Mouse (Mus musculus): ENCODE results near the gene Dnaaf2. TPM values are rescaled to one million over a fixed set of nuclear protein-coding genes. Genes with fewer than 3 reads are reported as not detected.

The Dnaaf2 gene
- total RNA-seq, 2 experiments from 2014 or later = 0.57 to 1.2 TPM

DNA sequence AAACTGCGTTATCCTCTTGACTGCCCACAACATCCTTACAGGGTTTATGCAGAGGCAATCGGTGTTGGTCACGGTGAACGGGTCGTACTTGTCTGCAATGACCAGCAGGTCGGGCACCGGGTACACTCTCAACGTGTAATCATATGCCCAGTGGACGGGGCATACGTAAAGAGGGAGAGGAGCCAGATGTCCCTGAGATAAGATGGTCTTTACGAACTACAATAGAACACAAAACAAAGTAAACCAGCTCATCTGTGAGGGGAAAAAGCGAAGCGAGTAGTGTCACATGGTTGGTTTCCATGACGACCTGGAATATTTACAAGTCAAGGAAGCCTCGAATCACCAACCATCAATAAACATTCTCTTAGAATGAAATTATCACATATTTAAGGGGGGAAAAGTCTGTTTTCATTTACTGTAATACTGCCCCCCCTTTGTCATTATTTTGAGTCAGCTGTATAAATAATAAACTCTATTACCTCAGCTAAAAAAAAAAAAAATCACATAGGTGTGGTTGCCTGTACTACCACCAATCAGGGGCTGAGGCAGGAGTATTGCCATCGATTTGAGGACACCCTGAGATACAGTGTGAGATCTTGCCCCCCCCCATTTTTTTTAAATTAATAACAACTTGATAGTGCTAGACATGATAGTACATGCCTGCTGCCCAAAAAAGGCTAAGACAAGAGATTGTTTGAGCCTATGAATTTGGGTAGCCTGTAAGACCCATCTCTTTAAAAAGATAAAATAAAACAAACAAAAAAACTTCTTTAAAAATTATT is 6.0 kb upstream of the Dnaaf2 start, which contains the start of gene Gm49384:
Gene Gm49384, minus strand, starts transcription at position 216 of the 782 bp plus-strand sequence.
- intact Hi-C loops (cut with DNase I) = no loop called here
- no peak for DNase-seq

DNA sequence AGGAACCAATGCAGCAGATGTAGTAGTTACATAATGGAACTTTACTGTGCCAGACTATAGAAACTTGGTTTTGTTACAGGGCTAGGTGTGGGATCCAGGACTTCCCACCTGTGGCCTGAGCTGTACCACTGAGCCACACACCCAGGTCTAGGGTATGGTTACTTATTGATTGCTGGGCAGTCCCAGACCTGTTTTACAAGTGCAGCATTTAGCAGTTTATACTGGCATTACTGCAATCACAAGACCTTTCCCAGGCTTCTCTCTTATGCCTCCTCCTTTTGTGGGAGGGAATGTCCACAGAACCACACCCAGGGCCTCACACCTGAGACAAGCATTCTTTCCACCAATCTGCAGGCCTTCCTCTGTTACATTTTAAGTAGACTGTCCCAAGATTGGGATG is 756 bp upstream of the Dnaaf2 start:
- no peak for DNase-seq
- intact Hi-C loops (cut with DNase I) = loop anchor here (5.0 to 10.0 kb wide), 2 partner anchors 98 to 386 kb away; partner anchors contain the start of genes Klhdc2 and Vcpkmt

DNA sequence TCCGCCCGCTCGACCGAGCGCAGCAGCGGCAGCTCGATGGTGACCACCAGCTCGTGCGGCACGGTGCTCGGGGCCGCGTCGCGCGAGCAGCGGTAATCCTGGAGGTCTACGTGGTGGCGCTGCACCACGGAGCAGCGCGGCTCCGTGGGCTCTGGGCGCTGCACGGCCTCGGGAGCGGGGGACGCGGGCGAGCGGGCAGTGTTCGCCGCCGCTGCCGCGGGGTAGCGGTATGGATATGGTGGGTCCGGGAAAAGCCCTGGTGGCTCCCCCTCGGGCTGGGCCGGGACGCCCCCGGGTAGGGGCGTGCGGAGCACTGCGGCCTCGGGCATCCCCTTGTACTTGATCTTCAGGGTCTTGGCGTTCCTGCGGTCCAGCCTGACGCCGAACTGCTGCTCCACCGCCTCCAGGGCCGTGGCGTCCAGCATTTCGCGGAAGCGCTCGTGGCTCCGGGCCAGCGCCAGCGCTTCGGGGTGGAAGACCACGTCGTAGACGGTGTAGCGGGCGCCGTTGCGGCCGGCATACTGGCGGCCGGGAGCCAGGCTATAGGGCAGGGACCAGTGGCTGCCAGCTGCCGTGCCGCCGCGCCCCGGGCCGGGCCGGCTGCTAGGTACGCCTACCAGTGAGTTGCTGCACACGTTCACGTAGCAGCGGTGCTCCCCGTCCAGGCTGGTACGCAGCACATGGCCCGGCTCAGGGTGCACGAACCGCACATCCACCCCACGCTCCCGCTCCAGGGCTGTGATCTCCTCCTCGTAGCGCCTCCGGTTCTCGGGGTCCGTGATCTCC is 658 bp downstream of the Dnaaf2 start:
- intact Hi-C loops (cut with DNase I) = loop anchor here (5.0 to 10.0 kb wide), 2 partner anchors 100 to 387 kb away; partner anchors contain the start of genes Klhdc2 and Vcpkmt
- DNase-seq = peak; percentile 60 to 74

DNA sequence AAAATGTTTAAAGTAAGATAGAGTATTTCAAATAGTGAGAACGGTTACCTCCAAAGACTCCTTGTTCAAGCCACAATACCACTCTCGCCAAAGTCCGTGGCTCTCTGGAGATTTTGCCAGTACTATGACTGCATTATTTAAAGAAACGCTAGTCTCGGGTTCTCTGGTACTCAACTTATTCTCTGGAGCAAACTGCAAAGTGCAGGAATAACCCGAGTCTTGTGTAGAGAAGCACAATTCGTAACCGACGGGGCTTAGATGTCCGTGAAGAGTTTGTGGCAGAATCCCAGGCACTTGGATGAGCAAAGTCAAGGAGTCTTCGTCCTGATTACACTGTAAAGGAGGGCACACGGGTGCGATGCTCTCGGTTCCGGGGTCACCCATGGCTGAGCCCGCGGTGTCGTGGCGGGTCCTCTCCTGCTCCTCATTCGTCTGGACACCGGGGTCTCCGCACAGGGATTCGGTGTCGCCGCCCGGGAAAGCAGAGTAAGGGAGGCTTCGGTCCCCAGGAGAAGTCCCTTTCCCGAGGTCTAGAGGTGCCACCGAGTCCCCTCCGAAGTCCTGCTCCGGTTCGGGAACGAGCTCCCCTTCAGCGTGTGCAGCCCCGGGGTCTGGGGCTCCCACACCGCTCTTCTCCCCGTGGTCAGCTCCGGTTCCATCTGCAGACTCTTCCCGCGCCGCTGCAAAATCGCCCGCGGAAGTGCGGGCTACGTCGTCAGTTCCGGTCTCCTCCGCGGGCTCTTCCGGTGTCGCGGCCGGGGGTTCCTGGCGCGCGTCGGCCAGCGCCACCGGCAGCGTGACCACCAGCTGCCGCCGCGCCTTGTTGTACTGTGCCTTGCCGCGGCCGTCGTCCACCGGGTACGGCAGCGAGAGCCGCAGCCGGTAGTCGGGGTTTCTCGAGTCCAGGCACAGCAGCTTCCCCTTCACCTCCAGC is 1.5 kb downstream of the Dnaaf2 start, which contains the start of gene Gm49383:
Gene Gm49383, minus strand, starts transcription at position 661 of the 934 bp plus-strand sequence.
- peak; percentile 76 to 84 for DNase-seq
- intact Hi-C loops (cut with DNase I) = loop anchor here (5.0 to 10.0 kb wide), 2 partner anchors 101 to 388 kb away; partner anchors contain the start of genes Klhdc2 and Vcpkmt

DNA sequence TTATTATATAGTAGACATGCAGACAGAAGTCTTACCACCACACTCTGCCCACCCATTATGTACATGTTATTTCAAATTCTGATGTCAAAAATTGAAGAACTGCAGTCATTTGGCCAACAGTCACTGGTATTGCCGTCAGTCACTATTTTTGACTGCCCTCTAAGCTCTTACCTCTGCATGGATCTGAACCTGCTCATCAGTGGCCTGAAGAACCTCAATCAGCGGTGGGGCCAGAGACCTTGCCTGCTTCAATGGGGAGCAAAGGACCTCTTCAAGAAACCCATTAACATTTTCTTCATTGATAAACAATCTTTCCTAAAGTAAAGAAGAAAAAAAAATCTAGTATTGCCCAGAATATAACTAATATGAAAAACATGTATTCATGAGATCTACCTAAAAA is 5.6 kb downstream of the Dnaaf2 start:
- intact Hi-C loops (cut with DNase I) = loop anchor here (10.0 kb wide), 1 partner anchor 392 kb away; the partner anchor contains the start of gene Vcpkmt
- no peak for DNase-seq

DNA sequence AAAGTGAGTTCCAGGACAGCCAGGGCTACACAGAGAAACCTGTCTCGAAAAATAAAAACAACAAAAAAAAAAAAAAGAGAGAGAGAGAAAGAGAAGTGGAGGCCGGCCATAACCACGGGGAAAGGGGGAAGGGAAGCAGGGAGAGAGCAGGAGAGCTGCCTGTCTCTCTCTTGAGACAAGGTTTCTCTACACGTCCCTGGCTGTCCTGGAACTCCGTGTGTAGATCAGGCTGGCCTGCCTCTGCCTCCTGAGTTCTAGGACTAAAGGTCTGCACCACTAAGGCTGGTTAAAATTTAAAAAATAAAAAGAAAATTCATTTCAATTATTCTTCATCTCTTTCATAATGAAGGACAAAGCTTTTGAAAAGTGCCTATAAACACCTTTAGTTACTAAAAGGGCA is 6.8 kb downstream of the Dnaaf2 start:
- intact Hi-C loops (cut with DNase I) = loop anchor here (10.0 kb wide), 1 partner anchor 393 kb away; the partner anchor contains the start of gene Vcpkmt
- DNase-seq = no peak

DNA sequence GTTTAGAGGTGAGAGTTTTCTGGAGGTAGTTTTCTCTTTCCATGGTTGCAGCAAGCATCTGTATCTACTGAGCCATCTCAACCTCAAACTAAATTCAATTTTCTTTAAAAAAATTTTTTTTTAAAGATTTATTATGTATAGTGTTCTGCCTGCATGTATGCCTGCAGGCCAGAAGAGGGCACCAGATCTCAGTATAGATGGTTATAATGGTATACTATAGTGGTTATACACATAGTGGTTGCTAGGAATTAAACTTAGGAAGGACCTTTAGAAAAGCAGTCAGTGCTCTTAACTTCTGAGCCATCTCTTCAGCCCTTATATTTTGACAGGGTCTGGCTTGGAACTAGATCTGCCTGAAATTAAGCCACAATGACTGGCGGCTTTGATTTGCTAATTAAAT is 7.7 kb downstream of the Dnaaf2 start:
- intact Hi-C loops (cut with DNase I) = loop anchor here (10.0 kb wide), 1 partner anchor 394 kb away; the partner anchor contains the start of gene Vcpkmt
- peak in 1 of 2 experiments; percentile 26 for DNase-seq

DNA sequence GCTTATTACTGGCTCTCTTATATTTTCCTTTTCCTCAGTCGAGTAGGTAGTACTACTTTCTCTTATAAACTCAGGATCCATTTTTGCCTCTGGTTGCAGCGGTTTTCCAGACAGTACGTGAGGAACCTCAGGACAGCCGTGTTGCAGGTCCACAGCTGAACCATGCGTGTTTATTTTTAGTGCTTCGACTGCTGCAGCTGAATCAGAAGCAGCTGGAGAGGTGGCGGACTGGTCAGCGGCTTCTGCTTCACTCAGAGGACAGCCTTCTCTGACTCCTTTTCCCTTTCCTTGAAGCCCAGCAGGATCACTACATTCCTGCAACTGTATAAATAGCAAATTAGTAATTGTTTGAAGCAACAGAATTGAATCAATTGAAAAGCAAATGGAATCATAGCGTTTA is 8.2 kb downstream of the Dnaaf2 start:
- no peak for DNase-seq

DNA sequence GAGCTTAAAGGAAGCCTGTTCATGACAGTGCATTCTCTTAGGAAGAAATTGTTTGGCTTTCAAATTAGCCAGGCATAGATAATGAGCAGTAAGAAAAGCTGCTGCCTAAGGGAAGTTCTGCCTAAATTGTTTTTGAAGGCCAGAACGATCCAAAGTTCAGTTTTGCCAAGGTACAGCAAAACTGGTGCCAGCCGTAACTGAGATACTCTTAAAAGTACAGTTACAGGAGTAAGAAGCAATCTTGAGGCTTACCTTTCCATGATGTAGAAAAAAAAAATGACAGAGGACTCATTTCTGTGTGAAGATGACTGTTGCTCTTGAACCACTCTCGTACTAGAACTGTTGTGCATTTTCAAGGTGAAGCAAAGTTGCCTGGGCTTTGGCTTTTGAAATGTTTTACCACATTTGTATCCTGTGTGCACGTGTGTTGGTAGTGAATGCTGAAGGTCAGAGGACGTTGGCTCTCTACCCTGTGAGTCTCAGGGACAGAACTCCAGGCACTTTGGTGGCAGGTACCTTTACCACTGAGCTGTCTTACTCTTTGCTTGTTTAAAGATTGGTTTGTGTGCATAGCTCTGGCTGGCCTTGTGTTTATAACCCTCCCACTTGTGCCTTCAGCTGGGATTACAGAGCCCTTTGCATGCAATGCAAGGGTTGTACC is 11.3 kb downstream of the Dnaaf2 start:
- DNase-seq = no peak
- intact Hi-C loops (cut with DNase I) = no loop called here

More for the DNA sequence above, 8.2 kb downstream of the Dnaaf2 start:
- intact Hi-C loops (cut with DNase I) = loop anchor here (10.0 kb wide), 1 partner anchor 395 kb away; the partner anchor contains the start of gene Vcpkmt

DNA sequence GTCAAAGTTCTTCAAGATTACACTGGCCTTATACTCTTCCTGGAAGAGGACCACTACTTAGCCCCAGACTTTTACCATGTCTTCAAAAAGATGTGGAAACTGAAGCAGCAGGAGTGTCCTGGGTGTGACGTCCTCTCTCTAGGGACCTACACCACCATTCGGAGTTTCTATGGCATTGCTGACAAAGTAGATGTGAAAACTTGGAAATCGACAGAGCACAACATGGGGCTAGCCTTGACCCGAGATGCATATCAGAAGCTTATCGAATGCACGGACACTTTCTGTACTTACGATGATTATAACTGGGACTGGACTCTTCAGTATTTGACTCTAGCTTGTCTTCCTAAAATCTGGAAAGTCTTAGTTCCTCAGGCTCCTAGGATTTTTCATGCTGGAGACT is 12.9 kb downstream of the Dnaaf2 start:
- intact Hi-C loops (cut with DNase I) = no loop called here
- DNase-seq = no peak

DNA sequence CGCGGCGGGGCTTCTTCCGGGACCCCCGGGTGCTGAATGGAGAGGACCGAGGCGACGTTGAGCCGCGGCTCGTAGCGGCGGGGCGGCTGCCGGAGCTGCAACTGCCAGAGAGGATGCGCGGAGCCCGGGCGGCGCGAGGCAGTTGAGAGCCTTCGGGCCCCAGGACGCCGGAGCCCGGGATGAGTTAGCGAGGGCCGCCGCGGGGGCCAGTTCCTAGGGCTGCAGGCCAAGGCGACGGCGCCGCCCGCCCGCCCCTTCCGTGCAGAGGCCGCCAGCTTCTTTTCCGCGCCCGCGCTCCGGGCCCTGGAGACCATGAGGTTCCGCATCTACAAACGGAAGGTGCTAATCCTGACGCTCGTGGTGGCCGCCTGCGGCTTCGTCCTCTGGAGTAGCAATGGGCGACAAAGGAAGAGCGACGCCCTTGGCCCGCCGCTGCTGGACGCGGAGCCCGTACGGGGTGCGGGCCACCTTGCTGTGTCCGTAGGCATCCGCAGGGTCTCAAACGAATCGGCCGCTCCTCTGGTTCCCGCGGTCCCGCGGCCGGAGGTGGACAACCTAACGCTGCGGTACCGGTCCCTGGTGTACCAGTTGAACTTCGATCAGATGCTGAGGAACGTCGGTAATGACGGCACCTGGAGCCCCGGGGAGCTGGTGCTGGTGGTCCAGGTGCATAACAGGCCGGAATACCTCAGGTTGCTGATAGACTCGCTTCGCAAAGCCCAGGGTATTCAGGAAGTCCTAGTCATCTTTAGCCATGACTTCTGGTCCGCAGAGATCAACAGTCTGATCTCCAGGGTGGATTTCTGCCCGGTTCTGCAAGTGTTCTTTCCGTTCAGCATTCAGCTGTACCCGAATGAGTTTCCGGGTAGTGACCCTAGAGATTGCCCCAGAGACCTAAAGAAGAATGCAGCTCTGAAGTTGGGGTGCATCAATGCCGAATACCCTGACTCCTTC is 13.6 kb downstream of the Dnaaf2 start:
- peak in 1 of 2 experiments; percentile 74 for DNase-seq
- intact Hi-C loops (cut with DNase I) = no loop called here

DNA sequence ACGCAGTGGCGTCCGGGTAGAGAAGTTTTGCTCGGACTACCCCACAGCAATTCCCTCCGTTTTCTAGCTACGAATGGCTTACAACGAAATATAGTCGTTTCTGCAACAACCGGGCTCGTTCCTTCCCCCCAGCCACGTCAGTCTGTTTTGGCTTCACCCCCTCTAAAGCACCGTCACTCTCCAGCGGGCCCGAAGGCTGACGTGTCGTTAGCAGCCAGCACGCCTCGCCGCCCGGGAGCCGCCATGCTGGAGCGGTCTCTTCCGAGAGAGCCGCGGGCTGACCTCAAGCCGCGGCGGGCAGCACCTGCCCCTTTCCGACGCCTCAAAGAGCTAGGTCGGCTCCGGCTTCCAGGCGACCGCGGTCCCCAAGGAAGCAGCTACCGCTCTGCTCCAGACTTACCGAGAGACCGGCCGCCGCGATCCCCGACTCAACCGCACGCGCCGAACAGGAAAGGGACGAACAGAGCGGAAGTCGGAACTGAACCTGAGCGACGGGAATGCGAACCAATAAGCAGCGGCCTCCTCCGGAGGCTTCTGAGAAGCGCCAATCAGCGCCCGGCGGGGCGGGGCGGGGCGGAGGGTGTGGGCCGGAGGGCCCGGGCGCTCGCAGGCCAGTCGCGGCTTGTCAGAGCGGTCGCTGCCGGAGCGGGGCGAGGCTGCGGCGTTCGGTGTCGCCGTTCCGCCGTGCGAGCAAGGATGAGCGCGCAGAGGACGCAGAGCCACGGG is 14.5 kb downstream of the Dnaaf2 start, which contains the start of the genes Rpl36al and Mgat2:
Gene Rpl36al, minus strand, starts transcription at position 501 of the 726 bp plus-strand sequence.
Gene Mgat2, plus strand, starts transcription at position 575 of the 726 bp plus-strand sequence.
- intact Hi-C loops (cut with DNase I) = no loop called here
- peak; percentile 99 for DNase-seq

DNA sequence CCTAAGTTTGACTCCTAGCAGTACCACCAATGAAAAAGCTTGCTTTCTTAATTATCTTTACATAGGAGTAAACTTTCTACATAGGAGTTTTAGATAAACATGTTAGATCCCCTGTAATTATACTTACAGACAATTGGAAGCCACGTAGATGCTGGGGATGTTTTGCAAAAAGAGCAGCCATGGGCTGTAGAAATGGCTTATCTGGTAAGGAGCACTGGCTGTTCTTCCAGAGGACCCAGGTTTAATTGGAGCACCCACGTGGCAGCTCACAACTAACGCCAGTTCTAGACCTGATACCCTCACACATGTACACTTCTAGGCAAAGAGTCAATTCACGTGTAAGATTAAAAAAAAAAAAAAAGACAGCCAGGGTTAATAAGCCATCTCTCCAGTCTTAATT is 16.4 kb downstream of the Dnaaf2 start:
- no peak for DNase-seq
- intact Hi-C loops (cut with DNase I) = no loop called here

DNA sequence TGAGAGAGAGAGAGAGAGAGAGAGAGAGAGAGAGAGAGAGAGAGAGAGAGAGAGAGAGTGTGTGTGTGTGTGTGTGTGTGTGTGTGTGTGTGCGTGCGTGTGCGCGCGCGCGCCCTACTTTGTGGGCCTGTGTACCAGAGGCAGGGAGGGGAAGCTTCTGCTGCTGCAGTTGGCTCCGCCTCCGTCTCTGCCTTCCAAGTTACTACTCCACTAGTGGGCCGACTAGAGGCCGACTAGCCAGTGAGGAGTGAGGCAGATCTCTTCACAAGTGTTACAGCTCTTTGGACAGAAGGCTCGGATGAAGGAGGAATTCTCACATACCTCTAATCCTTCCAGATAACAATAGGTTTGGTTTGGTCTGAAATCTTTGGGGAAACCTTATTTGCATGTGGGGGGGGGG is 18.9 kb downstream of the Dnaaf2 start:
- intact Hi-C loops (cut with DNase I) = no loop called here
- DNase-seq = no peak

DNA sequence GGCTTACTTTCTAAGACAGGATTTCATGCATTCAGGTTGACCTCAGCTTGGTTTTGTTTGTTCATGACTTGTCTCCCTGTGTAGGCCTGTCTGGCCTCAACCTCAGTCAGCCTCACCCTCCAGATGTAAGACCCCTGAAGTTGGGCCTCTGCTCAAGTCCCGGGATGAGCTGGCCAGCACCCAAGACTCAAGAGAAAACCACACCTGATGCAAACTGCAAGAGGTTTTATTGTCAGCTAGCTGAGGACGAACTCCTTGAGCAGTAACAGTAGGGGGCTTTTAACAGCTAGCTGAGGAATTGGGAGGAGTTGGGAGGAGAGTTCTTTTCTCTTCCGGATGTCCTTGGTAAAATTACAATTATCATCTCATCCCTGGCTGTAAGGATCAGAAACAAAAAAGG is 20.7 kb downstream of the Dnaaf2 start:
- intact Hi-C loops (cut with DNase I) = no loop called here
- no peak for DNase-seq

DNA sequence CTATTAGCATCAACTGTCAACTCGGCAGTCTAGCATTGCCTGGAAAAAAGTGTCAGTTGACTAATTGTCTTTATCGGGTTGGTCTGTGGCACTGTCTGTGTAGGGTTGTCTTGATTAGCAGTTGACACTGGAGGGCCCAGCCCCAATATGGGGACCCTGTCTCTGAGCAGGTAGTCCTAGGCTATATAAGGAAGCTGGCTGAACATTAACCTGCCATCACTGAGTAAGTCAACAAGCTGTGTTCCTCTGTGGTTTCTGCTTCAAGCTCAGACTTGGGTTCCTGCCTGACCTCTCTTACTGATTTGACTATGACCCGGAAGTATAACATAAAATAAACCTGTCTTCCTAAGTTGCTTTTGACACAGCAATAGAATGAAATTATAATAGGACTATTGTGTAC is 22.3 kb downstream of the Dnaaf2 start:
- no peak for DNase-seq
- intact Hi-C loops (cut with DNase I) = no loop called here

DNA sequence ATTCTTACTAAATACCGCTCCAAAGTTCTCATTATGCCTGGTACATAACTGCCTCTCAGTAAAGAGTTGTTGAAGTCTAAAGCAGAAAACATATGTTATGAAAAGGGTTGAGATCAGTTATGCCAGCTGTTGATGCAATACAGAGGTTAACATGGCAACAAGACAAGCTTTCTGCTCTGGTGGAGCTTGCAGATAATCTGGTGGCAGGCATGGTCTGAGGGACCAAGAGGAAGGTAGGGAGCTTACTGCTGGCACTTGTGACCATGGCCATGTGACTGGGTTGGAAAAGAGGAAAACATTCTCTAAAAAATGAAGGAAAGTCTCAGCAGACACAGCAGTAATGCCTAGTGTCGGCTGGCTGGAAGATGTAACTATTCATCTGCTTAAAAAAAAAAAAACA is 26.9 kb downstream of the Dnaaf2 start:
- DNase-seq = no peak
- intact Hi-C loops (cut with DNase I) = no loop called here

Data from heart, postnatal 10 days (tissue).